Mouse (Mus musculus): ENCODE results near the gene Mfn2. TPM values are rescaled to one million over a fixed set of nuclear protein-coding genes. Genes with fewer than 3 reads are reported as not detected.

Gene Mfn2
- total and polyA plus RNA-seq, 2 experiments from 2014 or later, result 86.1 to 86.8 TPM

DNA sequence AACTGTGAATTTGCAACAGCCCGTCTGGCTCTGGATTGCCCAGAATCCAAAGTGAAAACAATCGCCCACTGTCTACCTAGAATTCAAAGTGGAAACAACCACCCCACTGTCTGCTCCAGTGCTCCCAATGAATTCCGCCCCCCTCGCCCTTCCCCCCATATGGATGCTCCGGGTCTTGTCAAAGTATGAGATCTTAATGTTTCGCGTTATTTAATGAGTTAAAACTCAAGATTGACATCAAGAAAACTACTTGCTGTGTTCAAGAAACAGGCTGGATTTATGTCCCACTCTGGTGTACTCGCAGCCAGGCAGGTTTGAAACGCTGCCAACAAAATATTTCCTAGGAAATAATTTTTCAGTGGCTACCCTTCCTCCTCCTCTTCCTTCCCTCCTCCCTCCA lies 35.6 kb upstream of the Mfn2 start:
- WGBS, result 24% methylated on average over 9 of the region's 9 CpGs

DNA sequence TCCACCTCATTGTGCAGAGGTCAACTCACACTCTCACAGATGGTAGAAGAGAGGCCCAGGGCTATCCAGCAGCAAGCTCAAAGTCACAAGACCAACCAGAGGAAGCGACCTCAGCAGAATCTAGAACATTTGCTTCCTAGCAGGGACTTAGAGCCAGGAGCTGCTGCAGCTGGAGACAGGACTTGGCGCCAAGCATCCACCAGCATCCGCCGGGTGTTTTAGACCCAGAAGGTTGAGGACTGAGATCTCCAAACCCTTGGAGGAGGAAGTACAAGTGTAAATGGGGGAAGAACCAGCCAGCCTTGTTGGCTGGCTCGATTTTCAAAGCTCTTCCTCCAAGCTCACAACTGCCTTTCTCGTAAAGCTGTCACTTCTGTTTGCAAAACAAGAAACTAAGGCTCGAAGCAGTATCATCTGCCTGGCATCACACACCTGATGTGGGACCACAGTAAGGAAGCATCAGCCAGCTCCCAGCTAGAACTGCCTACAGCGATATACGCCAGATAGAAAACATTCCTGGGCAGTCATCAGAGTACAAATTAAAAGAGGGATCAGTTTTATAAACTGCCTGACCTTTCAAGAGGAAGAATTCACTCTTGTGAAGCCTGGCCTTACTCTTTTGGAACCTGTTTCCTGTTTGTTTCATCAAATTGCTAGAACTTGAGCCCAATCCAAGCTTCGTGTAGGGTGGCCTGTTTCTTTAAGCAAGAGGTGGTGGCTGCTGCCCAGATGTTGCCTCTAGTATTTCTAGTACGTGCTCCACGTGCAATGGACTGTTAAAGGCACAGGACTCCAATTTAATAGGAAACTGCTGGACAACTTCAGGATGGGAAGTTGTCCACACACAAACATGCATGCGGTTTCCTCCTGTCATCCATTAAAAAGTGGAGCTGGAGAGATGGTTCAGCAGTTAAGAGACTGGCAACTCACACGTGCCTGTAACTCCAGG lies 33.9 kb upstream of the Mfn2 start:
- Histone ChIP-seq H3K27me3 (ENCODE audit: insufficient read depth, low read length) (no peaks in the 10 kb centered on the region), H3K4me1 (ENCODE audit: insufficient read depth, low read length) (peaks cover 16% of the 10 kb centered on the region), H3K9ac (replicated peaks; ENCODE audit: low read length) (no peak overlapping the region), H3K9me3 (ENCODE audit: low read length) (no peaks in the 10 kb centered on the region), H3K4me3 (ENCODE audit: low read length) (no peak overlapping the region), H3K36me3 (ENCODE audit: insufficient read depth, low read length) (no peaks in the 10 kb centered on the region), H3K4me2 (ENCODE audit: low read depth, low read length) (no peak overlapping the region), H3K27ac (no peak overlapping the region; the same call in 1 of the 2 replicates)
- 66% methylated on average over 14 of the region's 14 CpGs for WGBS
- TF ChIP-seq CTCF (IDR thresholded peaks at IDR 0.05; ENCODE audit: low read depth), result no peak
- DNase-seq (ENCODE audit: low spot score), result no peak
- no peak for ATAC-seq

More for the DNA sequence above, 35.6 kb upstream of the Mfn2 start:
- peaks cover 13% of the 10 kb centered on the region for H3K36me3 ChIP-seq (ENCODE audit: insufficient read depth, low read length)
- H3K27ac ChIP-seq, result peak overlapping the region; percentile 76
- peak overlapping the region; percentile 92; the same call in 1 of the 2 replicates for H3K4me3 ChIP-seq (ENCODE audit: low read length)
- H3K9ac ChIP-seq (replicated peaks; ENCODE audit: low read length), result no peak overlapping the region
- peak overlapping the region; percentile 67 for H3K4me2 ChIP-seq (ENCODE audit: low read depth, low read length)
- H3K9me3 ChIP-seq (ENCODE audit: low read length), result no peaks in the 10 kb centered on the region
- peaks cover 16% of the 10 kb centered on the region for H3K4me1 ChIP-seq (ENCODE audit: insufficient read depth, low read length)
- peak; percentile 31 for DNase-seq (ENCODE audit: low spot score)
- H3K27me3 ChIP-seq (ENCODE audit: insufficient read depth, low read length), result no peaks in the 10 kb centered on the region
- TF ChIP-seq CTCF (IDR thresholded peaks at IDR 0.05; ENCODE audit: low read depth), result no peak
- no peak; the same call in 1 of the 2 replicates for ATAC-seq

DNA sequence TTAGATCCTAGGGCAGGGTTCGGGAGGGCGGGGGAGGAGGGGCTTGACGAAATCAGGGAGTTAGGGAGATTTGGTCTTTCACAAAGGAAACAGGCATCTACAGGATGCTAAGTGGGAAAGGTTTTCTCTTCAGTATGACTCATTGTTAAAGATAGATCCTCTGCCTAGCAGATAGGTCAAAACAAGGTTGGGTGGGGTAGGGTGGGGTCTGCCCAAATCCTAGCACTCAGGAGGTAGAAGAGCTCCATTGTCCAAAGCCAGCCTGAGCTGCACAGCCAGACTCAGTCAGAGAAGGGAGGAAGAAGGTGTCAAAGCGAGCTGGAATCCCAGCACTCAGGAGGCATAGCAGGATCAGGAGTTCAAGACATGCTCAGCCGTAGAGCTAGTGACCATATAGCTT lies 33.0 kb upstream of the Mfn2 start:
- 62% methylated on average over 5 of the region's 5 CpGs for WGBS
- Histone ChIP-seq H3K9ac (replicated peaks; ENCODE audit: low read length) (no peak overlapping the region), H3K4me1 (ENCODE audit: insufficient read depth, low read length) (peaks cover 10% of the 10 kb centered on the region), H3K4me2 (ENCODE audit: low read depth, low read length) (no peak overlapping the region), H3K4me3 (ENCODE audit: low read length) (no peak overlapping the region), H3K27ac (no peak overlapping the region), H3K9me3 (ENCODE audit: low read length) (no peaks in the 10 kb centered on the region), H3K27me3 (ENCODE audit: insufficient read depth, low read length) (no peaks in the 10 kb centered on the region), H3K36me3 (ENCODE audit: insufficient read depth, low read length) (no peaks in the 10 kb centered on the region)
- DNase-seq (ENCODE audit: low spot score) (no peak), ATAC-seq (no peak)
- TF ChIP-seq CTCF (IDR thresholded peaks at IDR 0.05; ENCODE audit: low read depth), result no peak

DNA sequence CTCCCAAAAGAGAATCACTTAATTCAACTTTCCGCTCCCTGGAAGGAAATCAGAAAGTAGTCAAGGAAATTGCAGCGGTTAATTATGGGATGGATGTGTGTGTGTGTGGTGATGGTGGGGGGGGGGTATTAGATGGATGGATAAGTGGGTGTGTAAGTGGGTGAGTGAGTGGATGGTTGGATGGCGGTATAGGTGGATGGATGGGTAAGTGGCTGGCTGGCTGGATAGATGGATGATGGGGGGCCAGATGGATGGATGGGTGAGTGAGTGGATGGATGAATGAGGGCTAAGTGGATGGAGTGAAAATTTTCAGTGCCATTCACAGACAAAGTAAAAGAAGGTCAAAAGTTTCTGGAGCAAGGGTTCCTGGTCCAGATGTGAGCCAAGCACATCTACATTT lies 32.5 kb upstream of the Mfn2 start:
- Histone ChIP-seq H3K4me1 (ENCODE audit: insufficient read depth, low read length) (peaks cover 6% of the 10 kb centered on the region), H3K9me3 (ENCODE audit: low read length) (no peaks in the 10 kb centered on the region), H3K36me3 (ENCODE audit: insufficient read depth, low read length) (no peaks in the 10 kb centered on the region), H3K4me2 (ENCODE audit: low read depth, low read length) (peak overlapping the region; percentile 86), H3K4me3 (ENCODE audit: low read length) (peak overlapping the region; percentile 60), H3K27me3 (ENCODE audit: insufficient read depth, low read length) (no peaks in the 10 kb centered on the region), H3K27ac (no peak overlapping the region), H3K9ac (replicated peaks; ENCODE audit: low read length) (no peak overlapping the region; the same call in 1 of the 2 replicates)
- ATAC-seq (no peak), DNase-seq (ENCODE audit: low spot score) (no peak)
- WGBS, result 43% methylated on average over 3 of the region's 3 CpGs
- no peak for TF ChIP-seq CTCF (IDR thresholded peaks at IDR 0.05; ENCODE audit: low read depth)

DNA sequence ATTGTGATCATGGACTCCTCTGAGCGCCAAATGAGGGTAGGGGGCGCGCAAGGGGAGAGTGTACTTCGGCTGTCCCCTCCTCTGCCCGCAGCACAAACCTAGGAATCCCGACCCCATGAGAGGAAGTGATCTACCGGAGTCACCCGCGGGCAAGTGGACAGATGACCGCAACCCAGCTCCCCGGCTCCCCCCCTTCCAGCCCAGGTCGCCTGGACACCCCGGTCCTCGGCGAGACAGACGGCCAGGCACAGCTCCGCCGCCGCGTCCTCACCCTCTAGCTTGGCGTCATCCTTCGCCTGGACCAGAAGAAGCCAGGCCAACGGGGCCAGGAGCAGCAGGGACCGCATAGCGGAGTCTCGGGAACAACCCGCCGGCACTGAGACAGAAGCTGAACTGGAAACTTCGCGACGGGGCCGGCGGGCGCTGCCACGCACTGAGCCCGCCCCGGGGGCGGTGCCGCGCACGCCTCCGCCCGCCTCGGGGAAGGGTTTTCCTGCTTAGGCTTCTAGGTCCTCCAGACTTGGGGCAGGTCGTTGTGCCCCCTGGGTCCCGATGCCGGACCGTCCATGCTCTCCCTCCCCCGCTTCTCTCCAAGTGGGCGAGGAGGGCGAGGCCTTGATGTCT lies 31.9 kb upstream of the Mfn2 start, which contains the start of gene Plod1:
Gene Plod1 (minus strand): TSS at position 437 of the 624 bp plus-strand sequence.
- Histone ChIP-seq H3K4me3 (ENCODE audit: low read length) (peak within 1 kb of the TSS; percentile 60), H3K4me1 (ENCODE audit: insufficient read depth, low read length) (no peaks in the 10 kb centered on the region), H3K27ac (peak within 1 kb of the TSS; percentile 76), H3K36me3 (ENCODE audit: insufficient read depth, low read length) (no peaks in the 10 kb centered on the region), H3K27me3 (ENCODE audit: insufficient read depth, low read length) (no peaks in the 10 kb centered on the region), H3K4me2 (ENCODE audit: low read depth, low read length) (peak within 1 kb of the TSS; percentile 86), H3K9ac (replicated peaks; ENCODE audit: low read length) (peak within 1 kb of the TSS; percentile 59), H3K9me3 (ENCODE audit: low read length) (no peaks in the 10 kb centered on the region)
- DNase-seq (ENCODE audit: low spot score) (peak; percentile 76), ATAC-seq (peak; percentile 66)
- peak; percentile 27 for TF ChIP-seq CTCF (IDR thresholded peaks at IDR 0.05; ENCODE audit: low read depth)
- WGBS, result under 1% methylated on average over 38 of the region's 51 CpGs

DNA sequence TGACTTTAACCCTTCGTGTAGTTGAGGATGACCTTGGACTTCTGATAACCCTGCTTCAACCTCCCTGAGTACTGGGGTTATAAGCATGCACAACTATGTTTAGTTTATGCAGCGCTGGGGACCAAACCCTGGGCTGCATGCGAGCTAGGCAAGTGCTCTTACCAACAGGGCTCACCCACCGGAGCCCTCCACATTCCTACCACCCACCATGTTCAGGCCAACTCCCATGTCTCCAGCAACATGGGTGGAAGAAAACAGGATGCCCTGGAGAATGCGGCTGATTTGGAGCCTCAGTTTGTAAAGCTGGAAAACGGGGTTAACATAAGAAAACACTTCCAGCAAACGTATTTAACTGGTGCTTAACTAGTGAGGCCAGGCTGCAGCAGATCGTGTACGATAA lies 31.4 kb upstream of the Mfn2 start:
- Histone ChIP-seq H3K9me3 (ENCODE audit: low read length) (no peaks in the 10 kb centered on the region), H3K27ac (peak overlapping the region; percentile 76), H3K27me3 (ENCODE audit: insufficient read depth, low read length) (no peaks in the 10 kb centered on the region), H3K36me3 (ENCODE audit: insufficient read depth, low read length) (no peaks in the 10 kb centered on the region), H3K4me1 (ENCODE audit: insufficient read depth, low read length) (no peaks in the 10 kb centered on the region), H3K4me2 (ENCODE audit: low read depth, low read length) (peak overlapping the region; percentile 86), H3K4me3 (ENCODE audit: low read length) (peak overlapping the region; percentile 60), H3K9ac (replicated peaks; ENCODE audit: low read length) (peak overlapping the region; percentile 59)
- no peak for DNase-seq (ENCODE audit: low spot score)
- no peak for TF ChIP-seq CTCF (IDR thresholded peaks at IDR 0.05; ENCODE audit: low read depth)
- ATAC-seq, result no peak
- WGBS, result 21% methylated on average over 9 of the region's 9 CpGs
